Mouse (Mus musculus): ENCODE data around the gene Ascc3.

Gene Ascc3

DNA sequence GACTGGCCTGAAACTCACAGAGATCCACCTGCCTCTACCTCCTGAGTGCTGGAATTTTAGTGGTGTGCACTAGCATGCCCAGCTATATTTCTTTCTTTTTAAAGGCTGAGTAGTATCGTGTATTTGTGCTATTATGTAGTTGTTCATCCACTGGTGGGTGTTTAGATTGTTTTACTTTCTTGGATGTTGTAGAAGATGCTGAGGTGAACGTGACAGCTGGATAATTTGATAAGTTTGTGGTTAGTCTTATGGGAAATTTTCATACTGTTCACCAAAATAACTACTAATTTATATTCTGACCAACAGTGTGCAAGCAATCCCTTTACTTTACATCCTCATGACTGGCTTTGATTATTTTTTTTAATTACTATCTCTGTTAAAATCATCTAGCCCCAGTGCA is 169.6 kb downstream of the Ascc3 start:
- no peak for ATAC-seq (ENCODE audit: insufficient number of reproducible peaks, low FRiP score, low TSS enrichment)

DNA sequence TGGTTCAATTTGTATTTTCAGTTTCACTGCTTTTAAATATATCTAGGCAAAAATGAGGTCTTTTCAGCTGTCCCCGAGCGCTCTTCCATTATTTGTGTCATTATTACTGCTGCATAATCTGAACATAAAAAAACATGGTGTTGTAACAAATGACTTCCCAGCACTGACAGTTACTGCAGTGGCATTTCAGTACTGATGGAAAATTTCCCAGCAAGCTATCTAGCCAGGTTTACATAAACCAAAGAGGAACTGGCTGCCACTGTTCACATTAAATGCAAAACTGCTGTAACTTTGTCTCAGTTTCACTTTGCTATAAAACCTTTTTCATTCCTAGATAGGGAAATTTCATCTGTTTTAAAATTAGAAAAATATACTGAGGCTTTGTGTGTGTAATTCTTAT is 170.5 kb downstream of the Ascc3 start:
- ATAC-seq (ENCODE audit: insufficient number of reproducible peaks, low FRiP score, low TSS enrichment) = no peak

GRCm38 (mm10) chr10:50763457-50764310 is 171.2 kb downstream of the Ascc3 start:
- no peak for ATAC-seq (ENCODE audit: insufficient number of reproducible peaks, low FRiP score, low TSS enrichment)

- ATAC-seq (ENCODE audit: insufficient number of reproducible peaks, low FRiP score, low TSS enrichment) = no peak
These were observed 180.3 kb downstream of the Ascc3 start for GRCm38 (mm10) chr10:50772811-50773210.

GRCm38 (mm10) chr10:50773846-50774245 is 181.4 kb downstream of the Ascc3 start:
- ATAC-seq (ENCODE audit: insufficient number of reproducible peaks, low FRiP score, low TSS enrichment) = no peak

DNA sequence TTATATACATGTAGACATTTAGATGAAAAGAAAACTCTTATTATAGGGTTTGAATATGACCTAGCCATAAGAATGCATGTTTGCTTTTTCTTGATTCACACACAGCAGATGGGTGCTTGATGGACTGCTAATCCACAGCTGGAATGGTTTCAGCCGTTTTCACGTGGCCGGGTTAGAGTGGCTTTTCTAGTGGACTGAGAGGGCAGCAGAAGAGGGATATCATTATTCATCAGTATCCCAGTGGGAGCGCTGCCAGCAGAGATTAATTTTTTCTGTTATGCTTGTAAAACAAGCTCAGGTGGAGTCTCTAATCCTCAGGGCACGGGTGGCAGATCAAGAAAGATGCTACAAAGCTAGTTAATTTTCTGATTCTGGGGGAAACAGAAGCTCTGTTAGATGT is 200.4 kb downstream of the Ascc3 start:
- ATAC-seq (ENCODE audit: insufficient number of reproducible peaks, low FRiP score, low TSS enrichment) = no peak

DNA sequence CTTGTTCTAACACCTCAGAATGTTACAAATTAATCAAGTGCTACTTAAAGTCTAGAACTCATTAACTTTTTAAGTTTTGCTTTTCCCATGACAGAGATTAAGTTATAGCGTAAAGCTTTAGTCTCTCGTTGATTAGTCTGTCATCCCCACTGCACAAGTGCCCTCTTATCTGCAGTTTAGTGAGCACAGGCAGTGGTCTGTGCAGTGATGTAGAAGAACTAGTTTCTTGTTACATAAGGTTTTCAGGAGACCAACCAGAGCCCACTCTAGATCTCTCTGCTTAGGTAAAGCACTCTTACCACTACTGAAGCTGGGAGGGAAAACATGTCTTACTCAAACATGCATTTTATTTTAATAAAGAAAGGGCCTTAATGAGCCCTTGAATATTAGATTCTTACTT is 209.1 kb downstream of the Ascc3 start:
- ATAC-seq (ENCODE audit: insufficient number of reproducible peaks, low FRiP score, low TSS enrichment) = no peak

- no peak for ATAC-seq (ENCODE audit: insufficient number of reproducible peaks, low FRiP score, low TSS enrichment)
These were observed 209.9 kb downstream of the Ascc3 start for GRCm38 (mm10) chr10:50802380-50802779.

DNA sequence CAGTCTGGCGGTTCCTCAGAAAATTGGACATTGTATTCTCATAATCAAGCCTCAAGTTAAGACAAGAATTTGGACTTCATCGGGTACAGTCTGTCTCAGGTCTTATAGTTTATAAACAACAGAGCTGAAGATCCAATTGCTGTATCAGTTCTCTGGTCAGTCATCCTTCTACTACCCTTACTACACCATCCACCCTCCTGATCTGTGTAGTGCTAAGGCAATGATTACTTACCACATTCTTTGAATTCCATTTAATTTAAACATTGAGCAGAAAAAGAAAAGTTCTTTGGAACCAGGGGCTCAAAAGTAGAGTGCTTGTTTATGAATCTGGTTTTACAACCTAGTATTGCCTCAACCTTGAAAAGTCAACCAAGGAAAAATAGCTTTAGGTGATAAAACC is 213.7 kb downstream of the Ascc3 start:
- no peak for ATAC-seq (ENCODE audit: insufficient number of reproducible peaks, low FRiP score, low TSS enrichment)

GRCm38 (mm10) chr10:50822363-50822762 is 229.9 kb downstream of the Ascc3 start:
- ATAC-seq (ENCODE audit: insufficient number of reproducible peaks, low FRiP score, low TSS enrichment) = no peak

GRCm38 (mm10) chr10:50826829-50827228 is 234.4 kb downstream of the Ascc3 start:
- no peak for ATAC-seq (ENCODE audit: insufficient number of reproducible peaks, low FRiP score, low TSS enrichment)

DNA sequence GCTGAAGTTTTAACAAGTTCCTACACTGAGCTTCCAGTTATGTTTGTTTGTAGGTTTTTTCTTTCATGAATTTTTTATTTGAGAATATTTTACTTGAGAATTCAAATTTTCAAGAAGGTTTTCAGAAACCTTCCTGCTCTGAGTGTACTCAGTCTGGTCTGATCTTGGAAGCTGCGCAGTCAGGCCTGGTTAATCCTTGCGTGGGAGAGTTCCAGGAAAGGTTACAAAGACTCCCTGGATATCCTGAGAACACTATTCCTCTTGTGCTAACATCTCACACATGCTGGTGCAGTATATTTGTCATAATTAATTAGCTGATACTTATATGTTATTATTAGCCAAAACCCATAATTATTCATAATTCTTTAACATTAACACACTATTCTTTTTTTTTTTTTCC is 242.1 kb downstream of the Ascc3 start:
- ATAC-seq (ENCODE audit: insufficient number of reproducible peaks, low FRiP score, low TSS enrichment) = no peak

DNA sequence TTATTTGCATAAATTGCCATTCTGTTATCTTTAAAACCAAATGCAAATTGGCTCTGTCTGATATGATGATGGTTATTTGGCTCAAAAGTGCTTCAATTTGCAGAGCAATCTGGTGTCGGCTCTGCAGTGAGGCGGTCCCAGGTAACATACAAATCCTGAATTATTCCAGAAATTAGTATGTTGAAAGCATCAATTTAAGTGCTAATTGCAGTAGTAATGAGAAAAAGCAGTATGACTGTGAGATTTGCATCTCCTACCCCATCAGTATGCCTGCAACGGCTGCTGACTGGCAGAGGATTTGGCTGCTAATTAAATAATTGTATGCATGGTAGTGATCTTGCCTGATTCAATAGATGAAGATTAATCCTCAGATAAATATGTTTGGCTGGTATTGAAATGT is 250.9 kb downstream of the Ascc3 start:
- no peak for ATAC-seq (ENCODE audit: insufficient number of reproducible peaks, low FRiP score, low TSS enrichment)

GRCm38 (mm10) chr10:50868202-50868601 is 275.7 kb downstream of the Ascc3 start:
- no peak for ATAC-seq (ENCODE audit: insufficient number of reproducible peaks, low FRiP score, low TSS enrichment)

- no peak for ATAC-seq (ENCODE audit: insufficient number of reproducible peaks, low FRiP score, low TSS enrichment)
These were observed 284.5 kb downstream of the Ascc3 start for GRCm38 (mm10) chr10:50876952-50877351.

DNA sequence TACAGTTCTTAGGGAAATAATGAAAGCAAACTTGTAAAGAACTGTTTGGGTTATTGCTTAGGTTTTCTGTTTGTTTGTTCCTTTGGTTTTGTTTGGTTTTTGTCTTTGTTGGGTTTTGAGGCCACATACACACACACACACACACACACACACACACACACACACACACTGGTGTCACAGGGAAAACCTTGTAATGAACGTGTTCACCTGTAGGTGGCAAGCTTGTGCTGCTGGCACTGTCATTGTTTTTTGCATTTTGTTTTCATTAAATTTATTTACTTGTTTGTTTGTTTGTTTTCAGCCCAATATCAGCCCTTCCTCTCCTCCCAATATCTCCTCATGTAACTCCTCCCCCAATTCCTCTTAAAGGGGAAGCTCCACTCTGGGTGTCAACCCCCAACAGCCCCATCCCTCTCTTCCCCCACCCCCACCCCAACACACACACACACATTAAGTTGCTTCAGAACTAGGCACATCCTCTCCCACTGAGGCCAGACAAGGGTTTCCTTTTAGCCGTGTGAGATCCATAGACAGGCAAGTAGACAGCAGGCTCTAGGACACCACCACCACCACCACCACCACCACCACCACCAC is 289.1 kb downstream of the Ascc3 start:
- no peak for ATAC-seq (ENCODE audit: insufficient number of reproducible peaks, low FRiP score, low TSS enrichment)

DNA sequence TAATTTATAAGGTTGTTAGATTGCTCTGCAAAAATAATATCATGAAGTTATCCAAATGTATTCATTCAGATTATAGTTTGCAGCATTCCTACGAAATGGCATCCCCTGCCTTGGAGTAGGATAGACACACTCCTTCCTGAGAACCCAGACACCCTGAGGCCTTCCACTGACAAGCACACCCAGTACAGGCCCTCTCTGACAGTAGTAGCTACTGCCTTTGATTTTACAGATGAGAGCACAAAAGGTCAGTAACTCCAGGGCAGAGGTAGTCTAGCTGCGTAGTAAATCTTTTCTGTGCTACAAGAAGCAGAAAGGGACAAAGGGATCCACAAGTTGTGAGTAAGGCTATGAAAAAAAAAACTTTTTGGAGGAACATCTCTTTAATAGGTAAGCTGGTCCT is 289.9 kb downstream of the Ascc3 start:
- ATAC-seq (ENCODE audit: insufficient number of reproducible peaks, low FRiP score, low TSS enrichment) = no peak

GRCm38 (mm10) chr10:50886305-50886704 is 293.8 kb downstream of the Ascc3 start:
- no peak for ATAC-seq (ENCODE audit: insufficient number of reproducible peaks, low FRiP score, low TSS enrichment)

- ATAC-seq (ENCODE audit: insufficient number of reproducible peaks, low FRiP score, low TSS enrichment) = no peak
These were observed 298.2 kb downstream of the Ascc3 start for GRCm38 (mm10) chr10:50890621-50891020.

DNA sequence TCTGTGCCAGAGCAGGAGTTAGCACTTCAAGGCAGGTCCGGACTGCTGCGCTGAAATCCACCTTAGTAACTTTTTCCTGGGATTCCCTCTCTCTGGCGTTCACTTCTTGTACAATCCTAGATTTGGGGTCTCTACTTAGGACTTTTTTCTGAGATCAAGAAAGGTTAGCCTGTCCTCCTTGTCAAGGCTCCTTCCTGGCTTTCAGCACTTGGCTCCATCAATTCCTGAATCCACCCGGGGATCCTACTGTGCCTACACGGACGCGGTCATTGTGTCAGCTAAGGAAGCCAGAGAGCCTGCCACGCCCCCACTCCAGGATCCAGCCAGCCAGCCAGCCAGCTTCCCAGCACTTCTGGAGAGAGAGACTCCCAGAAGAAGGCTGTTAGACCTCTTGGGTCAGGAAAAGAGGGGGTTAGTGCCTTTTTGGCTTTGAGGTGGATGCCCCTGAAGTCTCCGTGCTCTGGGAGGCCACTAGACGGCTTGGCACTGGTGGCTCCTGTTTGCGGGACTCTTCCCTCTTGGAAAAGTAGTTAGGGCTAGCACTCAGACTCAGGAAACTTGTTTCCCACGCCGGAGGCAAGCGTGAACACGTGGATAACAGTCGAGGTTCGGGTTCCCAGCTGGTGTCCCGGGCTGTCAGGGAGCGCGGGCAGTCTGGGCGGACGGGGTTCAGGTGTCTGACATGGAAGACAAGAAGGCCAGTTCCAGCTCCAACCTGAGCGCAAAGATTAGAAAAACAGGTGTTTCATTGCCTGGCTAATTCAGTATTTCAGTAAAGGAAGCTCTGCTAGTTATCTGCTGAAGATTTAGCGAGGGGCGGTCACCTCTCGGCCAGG is 299.6 kb downstream of the Ascc3 start:
- no peak for ATAC-seq (ENCODE audit: insufficient number of reproducible peaks, low FRiP score, low TSS enrichment)

- no peak for ATAC-seq (ENCODE audit: insufficient number of reproducible peaks, low FRiP score, low TSS enrichment)
These were observed 300.4 kb downstream of the Ascc3 start for GRCm38 (mm10) chr10:50892751-50893320.

All from cerebellum, adult (tissue).